In genomic region chr14:56366712-56367111, GRCm38 (mm10) we compare ENCODE assay signal across 13 mouse cellular contexts. TPM values are rescaled to one million over a fixed set of nuclear protein-coding genes. Genes with fewer than 3 reads are reported as not detected.
DNase-seq lines count a peak whose midpoint lies in the region; ATAC-seq and TF ChIP-seq lines count a peak whose summit lies in the region.
"Had no signal": no experiment of that assay in that cellular context is flagged by ENCODE, and none has a peak within 500 bp of the region (broad histone marks: within the 10 kb centered on the region; RNA-seq: fewer than 3 reads in every experiment).

No protein-coding gene starts in this region.

- no peak overlapping the region for H3K9ac ChIP-seq in kidney, postnatal 0 days (ENCODE audit: low read depth, low read length)
- H3K9ac ChIP-seq in stomach, postnatal 0 days (ENCODE audit: low read length), result no peak overlapping the region
- H3K9ac ChIP-seq: forebrain, embryonic 13.5 days; hindbrain, embryonic 14.5 days; limb, embryonic 15.5 days had no signal

- ATAC-seq in kidney, postnatal 0 days (replicated peaks; ENCODE audit: low FRiP score, low read depth), result no peak
- no peak for ATAC-seq in stomach, postnatal 0 days (ENCODE audit: low FRiP score, low TSS enrichment)
- ATAC-seq in activated CD4-positive, CD25-positive, alpha-beta regulatory T cell, adult 4 months, result no peak
- ATAC-seq: forebrain, embryonic 13.5 days had no signal

- WGBS in heart, embryonic 10.5 days, result 26% methylated on average over 15 of the region's 15 CpGs
- WGBS in kidney, postnatal 0 days, result 23% methylated on average over 15 of the region's 15 CpGs
- WGBS in stomach, postnatal 0 days, result 9% methylated on average over 15 of the region's 15 CpGs

- peaks cover 6% of the 10 kb centered on the region for H3K4me1 ChIP-seq in heart, embryonic 10.5 days
- H3K4me1 ChIP-seq in kidney, postnatal 0 days (replicated peaks; ENCODE audit: insufficient read depth, low read length), result peaks cover 5% of the 10 kb centered on the region; the same call in 1 of the 2 replicates
- no peaks in the 10 kb centered on the region for H3K4me1 ChIP-seq in stomach, postnatal 0 days (replicated peaks; ENCODE audit: control insufficient read depth, insufficient read depth)

- H3K9me3 ChIP-seq in heart, embryonic 10.5 days, result no peaks in the 10 kb centered on the region
- no peaks in the 10 kb centered on the region for H3K9me3 ChIP-seq in kidney, postnatal 0 days (replicated peaks; ENCODE audit: low read length)
- H3K9me3 ChIP-seq in stomach, postnatal 0 days (ENCODE audit: control insufficient read depth, low read length), result no peaks in the 10 kb centered on the region
- H3K9me3 ChIP-seq: forebrain, embryonic 13.5 days; limb, embryonic 15.5 days; midbrain, embryonic 10.5 days had no signal

- no peak overlapping the region for H3K4me3 ChIP-seq in heart, embryonic 10.5 days
- no peak overlapping the region for H3K4me3 ChIP-seq in kidney, postnatal 0 days (replicated peaks; ENCODE audit: low read depth, low read length)
- no peak overlapping the region for H3K4me3 ChIP-seq in stomach, postnatal 0 days (ENCODE audit: low read depth, low read length)
- H3K4me3 ChIP-seq: forebrain, embryonic 13.5 days; limb, embryonic 15.5 days; midbrain, embryonic 10.5 days had no signal

- peaks cover 70% of the 10 kb centered on the region for H3K27me3 ChIP-seq in heart, embryonic 10.5 days (ENCODE audit: insufficient read depth, poor library complexity, severe bottlenecking)
- H3K27me3 ChIP-seq in kidney, postnatal 0 days (ENCODE audit: insufficient read depth, low read length), result peaks cover 16% of the 10 kb centered on the region
- H3K27me3 ChIP-seq in stomach, postnatal 0 days (ENCODE audit: control insufficient read depth, insufficient read depth, low read length), result 0 out of 2 replicates have a peak, but pooled peaks cover 3% of the 10 kb centered on the region

- no peak for TF ChIP-seq CTCF in kidney, postnatal 0 days (IDR thresholded peaks at IDR 0.05; ENCODE audit: low read depth)
- no peak for TF ChIP-seq CTCF in stomach, postnatal 0 days (IDR thresholded peaks at IDR 0.05; ENCODE audit: low read depth)

- DNase-seq in heart, postnatal 4 days, result peak; percentile 20
- no peak for DNase-seq in heart, embryonic 10.5 days (ENCODE audit: low spot score)
- peak; percentile 36 for DNase-seq in urinary bladder, postnatal 14 days (ENCODE audit: low spot score)
- DNase-seq in urinary bladder, adult 2 months (ENCODE audit: low spot score), result no peak
- DNase-seq in kidney, postnatal 0 days (ENCODE audit: low spot score), result no peak
- peak; percentile 31 for DNase-seq in stomach, postnatal 0 days (ENCODE audit: low spot score)
- DNase-seq in adrenal gland, postnatal 36 days, result no peak
- DNase-seq: gastrocnemius, postnatal 36 days had no signal

- no peak overlapping the region for H3K27ac ChIP-seq in heart, embryonic 10.5 days
- no peak overlapping the region for H3K27ac ChIP-seq in kidney, postnatal 0 days
- no peak overlapping the region for H3K27ac ChIP-seq in stomach, postnatal 0 days (replicated peaks)
- H3K27ac ChIP-seq: forebrain, embryonic 13.5 days; hindbrain, embryonic 14.5 days; limb, embryonic 15.5 days; midbrain, embryonic 10.5 days had no signal

- TF ChIP-seq EP300 in stomach, postnatal 0 days (optimal IDR thresholded peaks at IDR 0.05), result no peak

- peak overlapping the region; percentile 30; the same call in 1 of the 2 replicates for H3K4me2 ChIP-seq in kidney, postnatal 0 days (ENCODE audit: low read length)
- H3K4me2 ChIP-seq in stomach, postnatal 0 days (replicated peaks; ENCODE audit: low read depth), result no peak overlapping the region; the same call in 1 of the 2 replicates
- H3K4me2 ChIP-seq: forebrain, embryonic 13.5 days; hindbrain, embryonic 14.5 days; limb, embryonic 15.5 days had no signal

- H3K36me3 ChIP-seq in heart, embryonic 10.5 days, result no peaks in the 10 kb centered on the region
- H3K36me3 ChIP-seq in kidney, postnatal 0 days (ENCODE audit: insufficient read depth, low read length), result no peaks in the 10 kb centered on the region
- H3K36me3 ChIP-seq in stomach, postnatal 0 days (ENCODE audit: control insufficient read depth, insufficient read depth, low read length), result no peaks in the 10 kb centered on the region
- H3K36me3 ChIP-seq: limb, embryonic 15.5 days; midbrain, embryonic 10.5 days had no signal

RNA-seq across cellular contexts. Expression of gene Atp12a, which starts 1.8 kb away (rescaled TPM):
- total RNA-seq in heart, postnatal 4 days (2021), result not detected
- polyA plus RNA-seq in heart, embryonic 10.5 days (2016; fragmentation: Nextera tagmentation; extraction: Ambion mirVana), result not detected in 2 replicates
- polyA plus RNA-seq in urinary bladder, adult 2 months (2012; rRNA removed), result 0.04 and 0.25 TPM in 2 replicates
- 19.9 and 23.4 TPM in 2 replicates for polyA plus RNA-seq in kidney, postnatal 0 days (2015; fragmentation: Nextera tagmentation; extraction: Ambion mirVana)
- 0.05 and 0.28 TPM in 2 replicates for polyA plus RNA-seq in stomach, postnatal 0 days (2015; fragmentation: Nextera tagmentation; extraction: Ambion mirVana)
- not detected for polyA plus RNA-seq in activated CD4-positive, CD25-positive, alpha-beta regulatory T cell, adult 4 months (2017; shearing (Covaris generic))
- not detected for total RNA-seq in adrenal gland, postnatal 36 days (2021)
- total RNA-seq: gastrocnemius, postnatal 36 days had no signal
- polyA plus RNA-seq: midbrain, embryonic 10.5 days had no signal

RNA-seq across cellular contexts. Expression of gene Rnf17, which starts 35.7 kb away (rescaled TPM):
- total RNA-seq in heart, postnatal 4 days (2021), result 1 to 10 TPM; 1.6 TPM
- polyA plus RNA-seq in heart, embryonic 10.5 days (2016; fragmentation: Nextera tagmentation; extraction: Ambion mirVana), result 4.9 and 6.7 TPM in 2 replicates
- 0.58 and 0.75 TPM in 2 replicates for polyA plus RNA-seq in urinary bladder, adult 2 months (2012; rRNA removed)
- 0.51 and 1.3 TPM in 2 replicates for polyA plus RNA-seq in kidney, postnatal 0 days (2015; fragmentation: Nextera tagmentation; extraction: Ambion mirVana)
- polyA plus RNA-seq in stomach, postnatal 0 days (2015; fragmentation: Nextera tagmentation; extraction: Ambion mirVana), result 0.40 and 0.67 TPM in 2 replicates
- under 1 TPM in 1 of 2 experiments, not detected in 1; 0.21 TPM for polyA plus RNA-seq in activated CD4-positive, CD25-positive, alpha-beta regulatory T cell, adult 4 months (2017; shearing (Covaris generic))
- 1 to 10 TPM in 1 of 2 experiments, under 1 TPM in 1; 0.63 to 1.5 TPM for total RNA-seq in adrenal gland, postnatal 36 days (2021)
- total RNA-seq: gastrocnemius, postnatal 36 days had no signal

Comparison
In these comparisons a context has a peak if more than half of its experiments do, and no peak if none do; other contexts are left out.
1. DNase-seq: peak in heart, postnatal 4 days (single experiment), urinary bladder, postnatal 14 days (single experiment) and stomach, postnatal 0 days (single experiment); none in heart, embryonic 10.5 days (single experiment), urinary bladder, adult 2 months (single experiment), kidney, postnatal 0 days (single experiment) and adrenal gland, postnatal 36 days (0 of 2).
2. RNA of gene Atp12a, which starts 1.8 kb away (polyA plus RNA-seq): 19.9 to 23.4 TPM in kidney, postnatal 0 days; 0.04 to 0.25 TPM in urinary bladder, adult 2 months, 0.05 to 0.28 TPM in stomach, postnatal 0 days, not detected in heart, embryonic 10.5 days and not detected in activated CD4-positive, CD25-positive, alpha-beta regulatory T cell, adult 4 months; every median in the first group is over 10 times any median in the second.